Mouse (Mus musculus) stomach, postnatal 0 days (tissue): ENCODE data around the gene Elmsan1.

ENCODE experiments used
- CTCF ChIP-seq: IDR thresholded peaks from 2 replicates; pipeline ENCODE4 v1.5.1; 2016; ENCODE audit warnings: antibody characterized with exemption, low read depth, mild to moderate bottlenecking, moderate library complexity
- EP300 ChIP-seq: optimal IDR thresholded peaks from 2 replicates; pipeline ENCODE3; 2016; ENCODE audit warnings: antibody characterized with exemption

- no peak for TF ChIP-seq CTCF
- TF ChIP-seq EP300: no peak
Observed at GRCm38 (mm10) chr12:84207209-84207817, 11.4 kb downstream of the Elmsan1 start.
